Mouse (Mus musculus) myocyte (in vitro differentiated cells): ENCODE measurements around the gene Flywch2.

Source experiments
- E2F4 ChIP-seq: IDR thresholded peaks from one replicate; pipeline ENCODE4 v1.6.1; 2011; ENCODE audit warnings: mild to moderate bottlenecking, control low read depth, moderate library complexity; ENCODE audit not compliant: insufficient read depth
- MAX ChIP-seq: IDR thresholded peaks from one replicate; pipeline ENCODE4 v1.6.1; 2011; ENCODE audit warnings: low read depth, mild to moderate bottlenecking, control low read depth
- MYOG ChIP-seq, 3 experiments: IDR thresholded peaks; one replicate each; pipeline ENCODE4 v1.6.1; 2011; ENCODE audit warnings: control low read depth in 2 of 3, low read depth in 2 of 3, mild to moderate bottlenecking in 2 of 3; ENCODE audit not compliant: insufficient read length in 2 of 3, control insufficient read depth in 1 of 3, insufficient read depth in 1 of 3
- POLR2A ChIP-seq: IDR thresholded peaks from one replicate; pipeline ENCODE4 v1.6.1; 2011; ENCODE audit warnings: low read depth, mild to moderate bottlenecking, control low read depth, moderate library complexity; ENCODE audit not compliant: insufficient read length
- POLR2AphosphoS2 ChIP-seq: IDR thresholded peaks from one replicate; pipeline ENCODE4 v1.6.1; 2011; ENCODE audit warnings: low read depth, control low read depth; ENCODE audit not compliant: insufficient read length
- TCF12 ChIP-seq: IDR thresholded peaks from one replicate; pipeline ENCODE4 v1.6.1; 2011; ENCODE audit warnings: mild to moderate bottlenecking, control low read depth; ENCODE audit not compliant: poor library complexity, insufficient read depth, severe bottlenecking
- USF1 ChIP-seq: IDR thresholded peaks from one replicate; pipeline ENCODE4 v1.6.1; 2011; ENCODE audit warnings: low read depth, mild to moderate bottlenecking, control low read depth, moderate library complexity

- TF ChIP-seq MYOG (IDR thresholded peaks at IDR 0.05; ENCODE audit: control insufficient read depth in 1 of 3, insufficient read depth in 1 of 3, insufficient read length in 2 of 3, low read depth in 2 of 3) = peak in 1 of 3 experiments; percentile 0
- no peak for TF ChIP-seq POLR2A
- no peak for TF ChIP-seq MAX
- TF ChIP-seq E2F4 = no peak
- TF ChIP-seq USF1 = no peak
- no peak for TF ChIP-seq POLR2AphosphoS2
- TF ChIP-seq TCF12 = no peak
These were observed 15.0 kb downstream of the Flywch2 start for GRCm38 (mm10) chr17:23770896-23771283.
